Mouse (Mus musculus) bone marrow, adult 2 months (tissue): ENCODE results near the gene Mon2. TPM values are rescaled to one million over a fixed set of nuclear protein-coding genes. Genes with fewer than 3 reads are reported as not detected.

Source experiments
- H3K27ac ChIP-seq: fragments of 200-500 bp; 2 replicates; pipeline ENCODE4 v1.5.1; 2012; ENCODE audit warnings: low read depth, mild to moderate bottlenecking, control low read depth, inconsistent platforms, low read length; ENCODE audit not compliant: control insufficient read depth, poor library complexity, insufficient read depth
- H3K4me1 ChIP-seq: fragments of 200-500 bp; 2 replicates; pipeline ENCODE4 v1.6.1; 2011; ENCODE audit warnings: low read length; ENCODE audit not compliant: control insufficient read depth, insufficient read depth
- H3K4me3 ChIP-seq: fragments of 200-500 bp; replicated peaks from 2 replicates; pipeline ENCODE3; 2011; ENCODE audit warnings: mild to moderate bottlenecking, low read depth, low read length, control low read depth; ENCODE audit not compliant: control insufficient read depth
- CTCF ChIP-seq: fragments of 200-500 bp; IDR thresholded peaks from 2 replicates; pipeline ENCODE4 v1.5.1; 2011; ENCODE audit warnings: low read length, control low read depth; ENCODE audit not compliant: control insufficient read depth, insufficient read depth
- POLR2A ChIP-seq: fragments of 200-500 bp; IDR thresholded peaks from 2 replicates; pipeline ENCODE4 v1.6.1; 2011; ENCODE audit warnings: low read depth, mild to moderate bottlenecking, control low read depth, low read length, borderline replicate concordance; ENCODE audit not compliant: control insufficient read depth
- WGBS: fragments of 180-500 bp; shearing (Covaris S2); methylation state at CpG from one replicate; pipeline ENCODE4 v1.1.7; 2018; 5-methylcytosine and 5-hydroxymethylcytosine counted together
- polyA plus RNA-seq: library from polyadenylated mRNA; stranded (reverse); fragments of >200 nt; gene quantifications from 2 replicates; pipeline ENCODE4 v1.2.4, GENCODE M21; 2011; ENCODE audit warnings: low replicate concordance; ENCODE audit not compliant: missing spikeins, insufficient read depth, insufficient read length

Mon2 gene
- polyA plus RNA-seq, 1 experiment: 24.4 TPM

DNA sequence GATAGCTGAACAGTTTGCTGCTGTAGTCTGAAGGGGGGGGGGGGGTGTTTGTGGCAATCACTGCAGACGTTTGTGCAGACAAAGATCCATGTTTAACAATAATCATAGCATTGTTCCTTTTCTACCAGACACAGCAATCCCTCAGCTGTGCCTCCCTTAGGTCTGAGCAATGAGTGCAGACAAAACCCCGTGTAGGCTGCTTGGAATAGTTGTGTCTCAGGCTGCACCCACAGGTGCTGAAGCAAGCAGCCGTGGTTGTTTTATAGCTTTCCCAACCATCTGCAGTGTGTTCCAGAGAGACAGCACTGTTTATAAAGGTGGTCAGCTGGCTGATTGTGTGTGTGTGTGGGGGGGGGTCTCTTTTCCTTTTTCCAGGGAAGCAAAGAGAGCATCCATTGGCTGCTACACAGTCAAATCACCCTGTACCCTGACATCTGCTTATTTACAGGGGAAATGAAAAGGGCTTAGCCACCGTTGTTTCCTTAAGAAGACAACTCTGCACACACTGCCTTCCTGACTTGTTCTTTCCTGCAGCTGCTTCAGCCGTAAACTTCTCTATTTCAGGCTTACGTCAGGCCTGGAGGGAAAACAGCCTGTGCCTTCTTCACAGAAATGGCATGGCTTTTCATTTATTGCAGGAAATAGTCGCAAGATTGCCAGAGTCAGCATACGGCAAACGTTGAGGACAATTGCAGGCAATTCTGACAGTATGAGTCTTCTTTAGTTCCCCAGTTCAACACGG lies 8.8 kb upstream of the Mon2 start:
- WGBS: 12% methylated on average over 10 of the region's 10 CpGs
- Histone ChIP-seq H3K27ac (peak overlapping the region; percentile 32), H3K4me3 (no peak overlapping the region), H3K4me1 (peaks cover 1% of the 10 kb centered on the region; the same call in 1 of the 2 replicates)
- no peak for TF ChIP-seq CTCF
- TF ChIP-seq POLR2A: no peak

DNA sequence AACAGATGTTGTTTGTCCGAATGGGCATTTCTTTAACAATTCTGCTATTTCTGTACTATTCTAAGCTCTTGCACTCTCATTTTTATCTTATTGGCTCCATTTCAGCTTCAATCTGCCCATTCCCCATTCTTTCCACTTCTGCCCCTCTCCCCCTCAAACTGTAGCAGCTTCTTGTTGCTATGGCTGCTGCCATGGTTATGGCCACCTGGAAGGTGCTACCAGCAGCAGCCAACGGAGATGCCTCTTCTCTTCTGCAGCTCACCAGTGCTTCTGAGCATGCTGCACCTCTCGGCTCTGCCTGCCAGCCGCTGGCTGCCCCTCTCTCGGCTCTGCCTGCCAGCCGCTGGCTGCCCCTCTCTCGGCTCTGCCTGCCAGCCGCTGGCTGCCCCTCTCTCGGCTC lies 8.0 kb upstream of the Mon2 start:
- no peak overlapping the region for H3K4me3 ChIP-seq
- no peak for TF ChIP-seq POLR2A
- TF ChIP-seq CTCF: no peak
- no peak overlapping the region for H3K27ac ChIP-seq
- 84% methylated on average over 9 of the region's 9 CpGs for WGBS
- peaks cover 1% of the 10 kb centered on the region; the same call in 1 of the 2 replicates for H3K4me1 ChIP-seq

DNA sequence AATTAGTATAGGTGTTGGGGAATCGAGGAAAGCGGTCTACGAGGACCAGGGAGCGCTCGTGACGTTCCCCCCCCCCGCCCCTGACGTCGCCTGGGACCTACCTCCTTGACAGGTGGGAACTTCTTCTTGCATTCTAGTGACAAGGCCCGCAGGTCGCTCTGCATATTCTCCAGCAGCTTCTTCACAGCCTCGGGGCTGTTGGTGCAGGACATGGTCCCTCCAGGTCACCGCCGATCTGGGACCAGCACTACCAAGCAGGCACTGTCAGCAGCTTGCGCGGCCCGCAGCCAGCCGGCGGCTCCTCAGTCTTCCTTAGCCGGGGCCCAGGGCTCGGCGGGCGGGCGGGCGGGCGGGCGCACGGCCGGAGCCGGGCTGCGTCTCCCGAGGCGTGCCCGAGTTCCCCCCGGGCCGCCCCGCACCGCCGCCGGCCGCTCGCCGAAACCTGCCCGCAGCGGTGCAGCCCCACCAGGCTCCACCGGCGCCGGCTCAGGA lies 508 bp downstream of the Mon2 start:
- under 1% methylated on average over 47 of the region's 48 CpGs for WGBS
- TF ChIP-seq CTCF: no peak
- no peak for TF ChIP-seq POLR2A
- peaks cover 1% of the 10 kb centered on the region; the same call in 1 of the 2 replicates for H3K4me1 ChIP-seq
- H3K4me3 ChIP-seq: peak overlapping the region; percentile 97
- H3K27ac ChIP-seq: peak overlapping the region; percentile 94

DNA sequence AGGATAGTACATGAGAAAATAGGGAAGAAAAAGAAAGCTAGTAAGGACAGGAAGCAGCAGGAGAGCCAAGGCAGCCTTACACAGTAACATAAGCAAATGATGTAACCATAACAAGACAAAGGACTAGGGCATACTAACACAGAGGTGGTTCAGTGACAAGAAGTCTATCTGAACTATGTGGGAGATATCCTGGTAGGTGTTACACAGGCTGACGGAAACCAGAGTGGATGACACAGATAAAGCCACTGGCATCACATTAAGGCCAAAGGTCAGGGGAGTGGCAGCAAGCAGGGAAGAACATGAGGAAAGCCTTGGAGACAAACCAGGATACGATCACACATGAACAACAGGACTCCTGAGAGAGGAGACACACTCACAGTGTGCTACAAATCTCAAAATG lies 4.3 kb downstream of the Mon2 start:
- peaks cover 1% of the 10 kb centered on the region; the same call in 1 of the 2 replicates for H3K4me1 ChIP-seq
- no peak overlapping the region for H3K4me3 ChIP-seq
- H3K27ac ChIP-seq: no peak overlapping the region
- 59% methylated on average over 2 of the region's 2 CpGs for WGBS
- TF ChIP-seq CTCF (no peak), POLR2A (no peak)

DNA sequence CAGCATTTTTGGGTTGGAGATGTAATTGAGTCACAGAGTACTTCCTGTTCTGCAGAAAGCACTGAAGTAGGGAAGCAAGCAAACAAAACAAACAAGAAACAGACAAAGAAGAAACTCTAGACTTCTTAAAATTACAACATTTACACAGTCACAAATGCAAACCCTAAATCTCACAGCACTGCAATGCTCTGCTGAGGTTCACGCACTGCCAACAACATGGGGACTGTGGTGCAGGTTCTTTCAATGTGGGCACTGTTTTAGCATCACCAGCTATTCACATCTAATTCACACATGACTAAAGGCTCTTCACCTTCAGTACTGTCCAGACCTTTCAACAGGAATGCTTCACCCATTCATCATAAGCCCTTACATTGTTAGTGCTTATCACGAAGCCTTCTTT lies 13.3 kb downstream of the Mon2 start:
- WGBS: 92% methylated on average over 2 of the region's 2 CpGs
- no peaks in the 10 kb centered on the region; the same call in 1 of the 2 replicates for H3K4me1 ChIP-seq
- TF ChIP-seq CTCF (no peak), POLR2A (no peak)
- no peak overlapping the region for H3K27ac ChIP-seq
- no peak overlapping the region for H3K4me3 ChIP-seq

DNA sequence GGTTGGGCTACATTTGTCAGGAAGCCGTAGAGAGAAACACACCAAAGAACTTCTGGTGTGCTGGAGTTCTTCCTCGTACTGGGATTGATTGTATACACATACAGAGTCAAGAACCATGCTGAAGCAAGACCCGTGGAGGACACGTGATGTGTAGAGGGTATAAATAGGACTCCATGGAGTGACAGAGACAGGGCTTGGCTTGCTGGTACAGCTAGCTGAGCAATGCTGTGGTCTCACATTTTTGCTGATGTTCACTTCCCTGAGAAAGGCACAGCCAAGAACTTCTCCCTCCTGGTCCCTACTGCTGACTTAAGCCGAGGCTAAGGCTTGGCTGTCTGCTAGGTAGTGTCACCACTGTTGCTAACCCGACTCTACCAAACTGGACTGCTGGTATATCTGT lies 15.5 kb downstream of the Mon2 start:
- WGBS: 71% methylated on average over 6 of the region's 6 CpGs
- no peak overlapping the region for H3K4me3 ChIP-seq
- H3K4me1 ChIP-seq: no peaks in the 10 kb centered on the region; the same call in 1 of the 2 replicates
- H3K27ac ChIP-seq: no peak overlapping the region
- no peak for TF ChIP-seq CTCF
- no peak for TF ChIP-seq POLR2A

DNA sequence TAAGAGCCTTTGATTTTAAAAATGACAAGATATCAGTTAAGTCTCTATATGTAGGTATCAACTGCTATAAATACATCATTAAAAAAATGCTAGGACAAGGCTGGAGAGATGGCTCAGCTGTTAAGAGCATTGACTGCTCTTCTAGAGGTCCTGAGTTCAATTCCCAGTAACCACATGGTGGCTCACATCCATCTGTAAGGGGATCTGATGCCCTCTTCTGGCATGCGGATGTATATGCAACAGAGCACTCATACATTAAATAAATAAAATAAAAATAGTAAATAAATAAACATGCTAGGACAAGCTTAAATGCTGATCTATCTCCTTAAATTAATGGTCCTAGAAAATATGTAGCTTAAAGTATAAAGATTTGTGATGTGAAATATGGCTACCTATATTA lies 19.2 kb downstream of the Mon2 start:
- Histone ChIP-seq H3K4me3 (no peak overlapping the region), H3K27ac (no peak overlapping the region), H3K4me1 (no peaks in the 10 kb centered on the region; the same call in 1 of the 2 replicates)
- WGBS: 67% methylated on average over 1 of the region's 1 CpGs
- no peak for TF ChIP-seq CTCF
- no peak for TF ChIP-seq POLR2A

DNA sequence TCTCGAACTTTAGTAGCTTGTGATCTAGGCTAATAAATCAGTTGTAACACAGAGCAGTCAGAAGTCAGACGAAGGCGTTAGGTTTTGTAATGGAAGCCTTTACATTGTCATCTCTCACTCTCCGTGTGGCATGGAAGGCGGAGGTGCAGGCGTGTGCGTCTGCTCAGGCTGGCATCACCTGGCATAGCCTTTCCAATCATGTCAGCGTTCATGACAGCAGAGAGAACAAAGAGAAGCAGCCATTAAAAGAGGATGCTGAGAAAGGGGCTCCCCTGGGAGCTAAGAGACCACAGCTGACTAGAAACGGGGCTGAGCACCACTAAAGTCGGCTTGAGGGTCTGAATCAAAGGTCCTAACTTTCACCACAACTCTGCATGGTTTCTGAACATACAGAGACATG lies 19.8 kb downstream of the Mon2 start:
- Histone ChIP-seq H3K4me3 (no peak overlapping the region), H3K27ac (no peak overlapping the region), H3K4me1 (no peaks in the 10 kb centered on the region; the same call in 1 of the 2 replicates)
- WGBS: 85% methylated on average over 10 of the region's 10 CpGs
- TF ChIP-seq CTCF: no peak
- no peak for TF ChIP-seq POLR2A

DNA sequence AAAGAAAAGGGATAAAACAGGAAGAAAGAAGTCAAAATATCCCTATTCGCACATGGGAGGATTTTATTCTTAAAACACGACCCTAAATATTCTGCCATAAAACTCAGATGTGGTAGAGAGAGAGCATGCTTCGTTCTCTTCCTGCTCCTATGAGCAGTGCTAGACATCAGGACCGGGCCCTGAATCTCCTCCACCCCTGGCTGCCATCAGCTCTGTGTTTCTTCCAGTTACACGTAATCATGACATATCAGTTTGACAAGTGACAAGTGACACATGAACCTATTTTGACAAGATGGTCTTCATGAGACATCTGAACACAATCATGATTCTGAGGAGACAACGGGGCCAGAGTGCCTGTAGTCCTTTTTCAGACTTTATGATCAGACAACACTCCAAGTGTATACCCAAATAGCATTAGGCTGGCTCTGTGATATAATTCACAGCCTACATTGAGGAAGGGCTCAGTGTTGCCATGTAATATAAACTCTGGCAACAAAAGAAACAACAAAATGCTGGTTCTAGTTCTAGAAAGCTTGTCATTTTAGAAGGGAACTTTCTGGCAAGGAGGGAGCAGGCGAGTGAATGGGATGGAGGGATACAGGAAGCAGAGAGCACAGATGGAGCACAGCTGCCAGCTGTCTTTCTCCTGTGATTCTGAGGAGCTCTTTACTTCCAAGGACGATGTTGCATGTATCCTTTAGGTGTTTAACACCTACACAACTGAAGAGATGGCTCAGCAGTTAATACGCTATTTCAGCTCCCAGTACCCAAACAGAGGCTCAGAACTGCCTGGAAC lies 20.9 kb downstream of the Mon2 start:
- no peaks in the 10 kb centered on the region; the same call in 1 of the 2 replicates for H3K4me1 ChIP-seq
- H3K27ac ChIP-seq: no peak overlapping the region
- H3K4me3 ChIP-seq: no peak overlapping the region
- TF ChIP-seq POLR2A (no peak), CTCF (no peak)
- WGBS: 85% methylated on average over 9 of the region's 9 CpGs
